Mouse (Mus musculus) cerebellum, postnatal 25 days (tissue): ENCODE measurements at regions not wholly inside any gene's neighbourhood (a gene's known extent, or its start where the extent isn't known, plus 50 kb on each side); places are given as distances from the start of the nearest gene placed in this dataset.

Experiments
- DNase-seq, 2 experiments: peaks; one replicate each; pipeline ENCODE4 v3.0.0; 2021; ENCODE audit warnings: mixed read lengths in 2 of 2

- DNase-seq = no peak
Measured at GRCm38 (mm10) chr13:53697954-53698353, 225.1 kb upstream of the Msx2 start.

GRCm38 (mm10) chr13:53695385-53695784 lies 222.5 kb upstream of the Msx2 start:
- DNase-seq = no peak

- DNase-seq = no peak
Measured at GRCm38 (mm10) chr13:53688934-53689333, 216.1 kb upstream of the Msx2 start.

- peak; percentile 70 to 82 for DNase-seq
Measured at GRCm38 (mm10) chr13:53688489-53688888, 215.6 kb upstream of the Msx2 start.

- DNase-seq = no peak
Measured at GRCm38 (mm10) chr13:53684498-53684897, 211.6 kb upstream of the Msx2 start.

GRCm38 (mm10) chr13:53677187-53677586 lies 204.3 kb upstream of the Msx2 start:
- no peak for DNase-seq

GRCm38 (mm10) chr13:53670361-53670760 lies 197.5 kb upstream of the Msx2 start:
- no peak for DNase-seq

- no peak for DNase-seq
Measured at GRCm38 (mm10) chr13:53667518-53667917, 194.6 kb upstream of the Msx2 start.

- DNase-seq = no peak
Measured at GRCm38 (mm10) chr13:53665592-53665991, 192.7 kb upstream of the Msx2 start.

GRCm38 (mm10) chr13:53664631-53665230 lies 191.9 kb upstream of the Msx2 start:
- DNase-seq = no peak

- no peak for DNase-seq
Measured at GRCm38 (mm10) chr13:53652826-53653225, 180.0 kb upstream of the Msx2 start.

GRCm38 (mm10) chr13:53648353-53648752 lies 175.5 kb upstream of the Msx2 start:
- DNase-seq = no peak

- DNase-seq = no peak
Measured at GRCm38 (mm10) chr13:53642557-53642956, 169.7 kb upstream of the Msx2 start.

- no peak for DNase-seq
Measured at GRCm38 (mm10) chr13:53639584-53639983, 166.7 kb upstream of the Msx2 start.

- DNase-seq = no peak
Measured at GRCm38 (mm10) chr13:53639115-53639514, 166.2 kb upstream of the Msx2 start.

- no peak for DNase-seq
Measured at GRCm38 (mm10) chr13:53636011-53636410, 163.1 kb upstream of the Msx2 start.

GRCm38 (mm10) chr13:53634637-53635203 lies 161.8 kb upstream of the Msx2 start:
- no peak for DNase-seq

GRCm38 (mm10) chr13:53598050-53598449 lies 125.2 kb upstream of the Msx2 start:
- DNase-seq = no peak

- DNase-seq = no peak
Measured at GRCm38 (mm10) chr13:53596871-53597800, 124.3 kb upstream of the Msx2 start.

GRCm38 (mm10) chr13:53592755-53593154 lies 119.9 kb upstream of the Msx2 start:
- DNase-seq = no peak

GRCm38 (mm10) chr13:53586771-53587170 lies 113.9 kb upstream of the Msx2 start:
- no peak for DNase-seq

GRCm38 (mm10) chr13:53584504-53585130 lies 111.7 kb upstream of the Msx2 start:
- DNase-seq = no peak

GRCm38 (mm10) chr13:53553876-53554577 lies 81.2 kb upstream of the Msx2 start:
- DNase-seq = no peak
